Mouse (Mus musculus) liver, embryonic 13.5 days (tissue): Measurements from ENCODE around the gene 2210011C24Rik. TPM values are rescaled to one million over a fixed set of nuclear protein-coding genes. Genes with fewer than 3 reads are reported as not detected.

Experiments used
- ATAC-seq: fragments of 200-750 bp; cut with Nextera tagmentation; 2 replicates; pipeline ENCODE4 v1.8.0; 2017; ENCODE audit warnings: low read depth, mild to moderate bottlenecking, moderate number of reproducible peaks, moderate library complexity
- DNase-seq: peaks from one replicate; pipeline ENCODE4 v3.0.0; 2022
- H3K27ac ChIP-seq: fragments of 300-500 bp; sonication (generic); 2 replicates; pipeline ENCODE4 v1.5.1; 2015; ENCODE audit warnings: moderate library complexity, mild to moderate bottlenecking, inconsistent platforms
- H3K27me3 ChIP-seq: fragments of 300-500 bp; sonication (generic); 2 replicates; pipeline ENCODE4 v1.6.1; 2015; ENCODE audit warnings: mild to moderate bottlenecking, inconsistent platforms
- H3K36me3 ChIP-seq: fragments of 300-500 bp; sonication (generic); 2 replicates; pipeline ENCODE4 v1.6.1; 2015; ENCODE audit warnings: mild to moderate bottlenecking, inconsistent platforms
- H3K4me1 ChIP-seq: fragments of 300-500 bp; sonication (generic); replicated peaks from 2 replicates; pipeline ENCODE4 v1.6.1; 2015; ENCODE audit warnings: inconsistent platforms
- H3K4me2 ChIP-seq: fragments of 300-500 bp; sonication (generic); 2 replicates; pipeline ENCODE4 v1.6.1; 2015; ENCODE audit warnings: inconsistent platforms, mild to moderate bottlenecking, moderate library complexity
- H3K4me3 ChIP-seq: fragments of 300-500 bp; sonication (generic); replicated peaks from 2 replicates; pipeline ENCODE4 v1.5.1; 2015; ENCODE audit warnings: mild to moderate bottlenecking, inconsistent platforms
- H3K9ac ChIP-seq: fragments of 300-500 bp; sonication (generic); 2 replicates; pipeline ENCODE4 v1.6.1; 2015; ENCODE audit warnings: mild to moderate bottlenecking, inconsistent platforms
- H3K9me3 ChIP-seq: fragments of 300-500 bp; sonication (generic); replicated peaks from 2 replicates; pipeline ENCODE4 v1.6.1; 2016; ENCODE audit warnings: inconsistent platforms
- WGBS: fragments of 180-500 bp; shearing (Covaris S2); methylation state at CpG from one replicate; pipeline ENCODE4 v1.1.7; 2015; ENCODE audit not compliant: insufficient replicate concordance; 5-methylcytosine and 5-hydroxymethylcytosine counted together
- polyA plus RNA-seq: library from polyadenylated mRNA; unstranded; fragments of >200 nt; fragmentation: Nextera tagmentation; extraction: Ambion mirVana; gene quantifications from 2 replicates; pipeline ENCODE4 v1.2.1, GENCODE M21; 2015

Gene 2210011C24Rik
- polyA plus RNA-seq, 1 experiment from 2014 or later, result not detected

DNA sequence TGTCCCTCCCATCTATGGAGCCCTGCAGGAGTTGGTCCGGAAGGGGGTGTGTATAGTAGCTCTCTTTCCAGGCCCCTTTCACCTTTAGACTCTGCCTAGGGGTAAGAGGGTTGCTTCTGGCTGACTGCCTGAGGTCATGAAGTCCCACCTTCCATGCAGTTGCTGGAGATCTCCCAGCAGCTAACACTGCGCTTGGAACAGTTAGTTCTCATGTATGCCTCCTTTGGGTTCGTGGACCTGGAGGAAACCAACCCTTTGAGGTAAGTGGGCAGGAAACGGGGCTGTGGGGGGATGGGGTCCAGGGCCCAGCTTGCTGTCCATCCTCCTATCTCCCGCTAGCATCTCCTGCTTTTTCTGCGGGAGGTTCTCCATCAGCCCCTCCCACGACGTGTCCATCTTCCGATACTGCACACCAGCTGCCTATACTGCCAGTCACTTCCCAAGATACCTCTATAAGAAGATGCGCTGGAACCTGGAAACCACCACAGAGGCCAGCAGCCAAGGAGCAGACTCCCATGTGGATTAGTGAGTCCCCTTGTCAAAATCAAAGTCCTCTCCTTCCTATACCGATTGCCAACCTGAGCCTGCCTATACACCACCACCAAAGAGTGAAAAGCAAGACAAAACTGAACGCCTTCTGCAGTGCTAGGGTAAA, 8.9 kb downstream of the 2210011C24Rik start:
- ATAC-seq, result no peak

DNA sequence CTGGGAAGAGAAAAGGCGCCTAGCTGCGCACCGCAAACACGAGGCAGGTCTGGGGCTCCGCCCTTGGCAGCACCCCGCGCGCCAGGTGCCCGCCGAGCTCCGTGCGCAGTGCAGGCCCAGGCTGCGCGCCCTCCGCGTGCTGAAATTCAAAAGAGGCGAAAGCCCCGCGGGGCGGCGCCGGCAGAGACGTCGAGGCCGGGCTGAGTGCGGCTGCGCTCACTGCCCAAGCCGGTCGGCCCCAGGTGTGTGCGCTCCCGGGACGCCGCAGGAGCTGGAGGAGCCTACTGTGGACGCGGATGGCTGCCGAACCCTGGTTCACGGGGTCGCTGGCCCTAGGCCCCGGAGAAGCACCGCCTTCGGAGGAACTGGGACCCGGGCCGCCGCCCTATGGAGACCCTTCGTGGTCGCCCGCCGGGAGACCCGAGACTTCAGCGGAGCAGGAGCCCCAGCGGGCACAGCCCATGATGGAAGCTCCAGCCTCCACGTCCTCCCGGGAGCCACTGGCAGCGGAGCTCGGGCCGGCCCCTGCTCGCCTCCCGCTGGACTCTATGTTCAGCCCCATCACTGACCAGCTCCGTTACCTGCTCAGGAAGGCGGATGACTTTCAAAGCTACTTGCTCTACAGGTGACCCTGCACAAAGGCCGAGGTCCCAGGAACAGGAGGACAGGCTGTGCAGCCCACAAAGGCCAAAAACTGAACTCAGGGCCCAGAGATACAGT, 10.5 kb downstream of the 2210011C24Rik start, which contains the start of gene 1700067K01Rik:
Gene 1700067K01Rik (plus strand): TSS at position 222 of the 720 bp plus-strand sequence.
- Histone ChIP-seq H3K4me1 (peaks cover 63% of the 10 kb centered on the region), H3K36me3 (peaks cover 46% of the 10 kb centered on the region), H3K27me3 (no peaks in the 10 kb centered on the region), H3K4me3 (no peak within 1 kb of the TSS), H3K9ac (no peak within 1 kb of the TSS), H3K4me2 (peak within 1 kb of the TSS; percentile 10; the same call in 1 of the 2 replicates), H3K9me3 (no peaks in the 10 kb centered on the region), H3K27ac (no peak within 1 kb of the TSS)
- no peak for ATAC-seq
- 80% methylated on average over 61 of the region's 61 CpGs for WGBS
- no peak for DNase-seq

More for the DNA sequence above, 8.9 kb downstream of the 2210011C24Rik start:
- peaks cover 61% of the 10 kb centered on the region for H3K4me1 ChIP-seq
- H3K9me3 ChIP-seq, result no peaks in the 10 kb centered on the region
- H3K36me3 ChIP-seq, result peaks cover 46% of the 10 kb centered on the region
- WGBS, result 68% methylated on average over 12 of the region's 12 CpGs
- H3K9ac ChIP-seq, result no peak overlapping the region
- no peak overlapping the region for H3K4me2 ChIP-seq
- H3K4me3 ChIP-seq, result no peak overlapping the region
- DNase-seq, result no peak
- no peak overlapping the region for H3K27ac ChIP-seq
- H3K27me3 ChIP-seq, result no peaks in the 10 kb centered on the region

DNA sequence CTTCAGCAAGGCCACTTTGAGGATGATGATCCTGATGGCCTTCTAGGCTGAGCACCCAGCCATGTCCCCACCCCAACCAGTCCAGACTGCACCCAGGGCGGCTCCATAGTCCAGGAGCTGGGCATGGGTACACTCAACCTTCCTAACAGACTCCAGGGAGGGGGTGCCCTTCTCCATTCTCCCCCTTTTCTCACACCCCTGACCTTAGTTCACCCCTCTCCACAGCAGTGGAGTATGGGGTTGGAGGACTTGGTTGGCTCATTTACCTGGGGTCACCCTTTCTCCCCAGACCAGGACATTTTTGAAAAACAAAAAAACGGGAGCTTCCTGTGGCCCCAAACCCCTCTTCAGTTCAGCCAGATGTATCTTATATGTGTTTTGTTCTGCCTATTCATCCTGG, 12.1 kb downstream of the 2210011C24Rik start:
- peaks cover 46% of the 10 kb centered on the region for H3K36me3 ChIP-seq
- H3K27ac ChIP-seq, result no peak overlapping the region
- DNase-seq (no peak), ATAC-seq (no peak)
- peaks cover 67% of the 10 kb centered on the region for H3K4me1 ChIP-seq
- WGBS, result 88% methylated on average over 2 of the region's 2 CpGs
- no peak overlapping the region; the same call in 1 of the 2 replicates for H3K9ac ChIP-seq
- H3K27me3 ChIP-seq, result no peaks in the 10 kb centered on the region
- peak overlapping the region; percentile 97 for H3K4me2 ChIP-seq
- H3K4me3 ChIP-seq, result peak overlapping the region; percentile 88
- no peaks in the 10 kb centered on the region for H3K9me3 ChIP-seq

DNA sequence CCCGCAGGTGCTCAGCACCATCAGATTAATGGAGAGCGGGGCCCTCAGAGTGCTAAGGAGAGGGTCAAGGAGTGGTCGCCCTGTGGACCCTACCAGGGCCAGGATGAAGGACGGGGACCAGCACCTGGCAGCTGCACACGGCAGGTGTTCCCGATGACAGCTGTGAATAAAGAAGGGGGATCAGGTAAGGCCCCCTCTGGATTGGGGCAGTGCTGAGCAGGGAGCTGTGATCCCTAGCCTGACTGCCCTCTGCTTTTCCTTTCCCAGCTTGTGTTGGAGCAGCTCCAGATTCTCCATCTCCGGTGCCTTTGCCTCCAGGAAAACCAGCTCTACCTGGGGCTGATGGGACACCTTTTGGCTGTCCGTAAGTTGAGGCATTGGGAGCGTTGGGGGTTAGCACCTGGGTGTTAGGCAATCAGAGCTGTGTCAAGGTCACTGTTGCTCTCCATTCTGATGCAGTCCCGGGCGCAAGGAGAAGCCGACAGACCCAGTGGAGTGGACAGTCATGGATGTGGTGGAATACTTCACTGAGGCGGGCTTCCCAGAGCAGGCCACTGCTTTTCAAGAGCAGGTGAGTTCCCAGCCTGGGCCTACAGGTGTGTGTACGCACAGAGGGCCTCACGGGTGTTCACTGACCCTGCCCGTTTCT, 12.8 kb downstream of the 2210011C24Rik start:
- peak overlapping the region; percentile 88 for H3K9ac ChIP-seq
- peak overlapping the region; percentile 88 for H3K4me3 ChIP-seq
- no peaks in the 10 kb centered on the region for H3K27me3 ChIP-seq
- peaks cover 51% of the 10 kb centered on the region for H3K36me3 ChIP-seq
- H3K4me1 ChIP-seq, result peaks cover 69% of the 10 kb centered on the region
- DNase-seq (no peak), ATAC-seq (no peak)
- WGBS, result 73% methylated on average over 16 of the region's 16 CpGs
- H3K27ac ChIP-seq, result peak overlapping the region; percentile 85; the same call in 1 of the 2 replicates
- H3K4me2 ChIP-seq, result peak overlapping the region; percentile 97
- no peaks in the 10 kb centered on the region for H3K9me3 ChIP-seq

DNA sequence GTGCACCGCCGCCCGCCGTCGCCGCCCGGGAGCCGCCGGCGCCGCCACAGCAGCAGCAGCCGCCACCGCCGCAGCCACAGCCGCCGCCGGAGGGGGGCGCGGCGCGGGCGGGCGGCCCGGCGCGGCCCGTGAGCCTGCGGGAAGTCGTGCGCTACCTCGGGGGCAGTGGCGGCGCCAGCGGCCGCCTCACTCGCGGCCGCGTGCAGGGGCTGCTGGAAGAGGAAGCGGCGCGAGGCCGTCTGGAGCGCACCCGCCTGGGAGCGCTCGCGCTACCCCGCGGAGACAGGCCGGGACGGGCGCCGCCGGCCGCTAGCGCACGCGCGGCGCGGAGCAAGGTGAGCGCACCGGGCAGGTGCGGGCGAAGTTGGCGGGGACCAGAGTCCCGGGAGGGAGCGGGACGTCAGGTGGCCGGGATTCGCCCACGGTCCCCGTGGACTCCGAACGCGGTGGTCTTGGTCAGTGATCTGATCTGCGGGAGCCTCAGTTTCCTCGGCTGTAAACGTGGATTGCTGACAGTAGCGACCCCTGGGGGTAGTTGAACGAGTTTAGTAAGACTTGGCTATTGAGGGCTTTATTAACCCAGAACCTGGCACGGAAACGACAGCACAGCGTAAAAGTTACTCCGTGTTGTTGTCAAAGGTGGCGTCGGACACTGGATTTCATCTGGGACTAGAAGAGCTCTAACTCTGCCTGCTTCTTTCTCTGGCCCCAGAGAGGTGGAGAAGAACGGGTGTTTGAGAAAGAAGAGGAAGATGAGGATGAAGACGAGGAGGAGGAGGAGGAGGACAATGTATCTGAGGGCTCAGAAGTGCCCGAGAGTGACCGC, 13.5 kb downstream of the 2210011C24Rik start:
- peak overlapping the region; percentile 97 for H3K4me2 ChIP-seq
- peak overlapping the region; percentile 88 for H3K9ac ChIP-seq
- H3K4me3 ChIP-seq, result peak overlapping the region; percentile 88
- no peak for ATAC-seq
- peaks cover 53% of the 10 kb centered on the region for H3K36me3 ChIP-seq
- peak overlapping the region; percentile 85 for H3K27ac ChIP-seq
- peak; percentile 48 for DNase-seq
- H3K9me3 ChIP-seq, result no peaks in the 10 kb centered on the region
- H3K4me1 ChIP-seq, result peaks cover 68% of the 10 kb centered on the region
- WGBS, result 3% methylated on average over 78 of the region's 92 CpGs
- no peaks in the 10 kb centered on the region for H3K27me3 ChIP-seq

DNA sequence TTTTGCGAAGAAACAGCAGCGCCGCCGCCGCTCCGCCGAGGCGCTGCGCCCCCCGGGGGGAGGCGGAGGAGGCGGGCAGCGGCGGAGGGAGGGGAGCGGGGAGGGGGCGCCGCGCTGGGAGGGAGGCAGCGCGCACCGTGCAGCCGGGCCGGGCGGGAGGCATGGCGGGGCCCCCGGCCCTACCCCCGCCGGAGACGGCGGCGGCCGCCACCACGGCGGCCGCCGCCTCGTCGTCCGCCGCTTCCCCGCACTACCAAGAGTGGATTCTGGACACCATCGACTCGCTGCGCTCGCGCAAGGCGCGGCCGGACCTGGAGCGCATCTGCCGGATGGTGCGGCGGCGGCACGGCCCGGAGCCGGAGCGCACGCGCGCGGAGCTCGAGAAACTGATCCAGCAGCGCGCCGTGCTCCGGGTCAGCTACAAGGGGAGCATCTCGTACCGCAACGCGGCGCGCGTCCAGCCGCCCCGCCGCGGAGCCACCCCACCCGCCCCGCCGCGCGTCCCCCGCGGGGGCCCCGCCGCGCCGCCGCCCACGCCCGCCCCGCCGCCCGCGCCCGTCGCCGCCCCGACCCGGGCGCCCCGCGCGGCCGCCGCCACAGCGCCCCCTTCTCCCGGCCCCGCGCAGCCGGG, 14.3 kb downstream of the 2210011C24Rik start, which contains the start of gene Samd1:
Gene Samd1 (plus strand): TSS at position 162 of the 631 bp plus-strand sequence.
- H3K4me1 ChIP-seq, result peaks cover 69% of the 10 kb centered on the region
- DNase-seq (peak; percentile 38), ATAC-seq (no peak)
- no peaks in the 10 kb centered on the region for H3K9me3 ChIP-seq
- H3K27me3 ChIP-seq, result no peaks in the 10 kb centered on the region
- peak within 1 kb of the TSS; percentile 92 for H3K27ac ChIP-seq
- peaks cover 48% of the 10 kb centered on the region for H3K36me3 ChIP-seq
- peak within 1 kb of the TSS; percentile 88 for H3K4me3 ChIP-seq
- peak within 1 kb of the TSS; percentile 97 for H3K4me2 ChIP-seq
- peak within 1 kb of the TSS; percentile 91 for H3K9ac ChIP-seq
- under 1% methylated on average over 55 of the region's 112 CpGs for WGBS

DNA sequence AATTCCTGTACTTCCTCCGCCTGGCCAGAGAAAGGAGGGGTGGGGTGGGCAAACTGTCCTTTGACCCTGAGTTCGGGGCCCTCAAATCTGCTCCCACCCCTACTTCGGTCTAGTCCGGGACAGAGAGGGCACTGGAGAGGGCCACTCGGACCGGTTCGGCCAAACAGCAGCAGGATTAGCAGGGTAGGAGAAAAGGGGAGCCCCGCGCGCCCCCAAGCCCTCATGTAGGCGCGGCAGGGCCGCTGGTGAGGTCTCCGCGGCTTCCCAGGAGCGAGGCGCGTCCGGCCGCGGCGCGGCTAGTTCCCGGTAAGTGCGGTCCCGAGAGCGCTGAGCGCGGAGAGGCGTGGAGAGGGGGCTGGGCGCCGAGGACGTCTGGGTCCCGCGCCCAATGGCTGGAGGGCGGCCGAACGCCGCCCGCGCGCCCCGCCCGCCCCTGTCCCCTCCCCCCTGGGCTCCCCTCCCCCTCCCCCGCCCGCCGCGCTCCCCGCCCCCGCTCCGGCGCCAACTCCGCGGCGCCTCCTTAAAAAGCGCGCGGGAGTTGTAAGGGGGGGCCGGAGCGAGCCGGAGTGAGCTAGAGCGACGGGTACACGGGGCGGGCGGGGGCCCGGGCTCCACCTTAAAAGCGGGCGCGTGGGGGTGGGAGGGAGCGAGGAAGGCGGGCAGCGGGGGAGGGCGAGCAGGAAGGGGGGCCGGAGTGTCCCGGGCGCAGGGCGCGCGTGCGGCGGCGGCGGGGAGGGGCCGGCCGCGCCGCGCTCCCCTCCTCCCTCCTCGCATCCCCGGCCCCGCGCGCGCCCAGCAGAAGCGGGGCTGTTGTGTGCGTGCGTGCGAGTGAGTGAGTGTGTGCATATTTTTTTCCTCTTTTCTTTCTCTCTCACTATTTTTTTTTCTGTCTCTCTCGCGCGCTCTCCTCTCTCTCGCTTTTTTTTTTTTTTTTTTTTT, 15.1 kb downstream of the 2210011C24Rik start:
- Histone ChIP-seq H3K36me3 (peaks cover 43% of the 10 kb centered on the region), H3K9me3 (no peaks in the 10 kb centered on the region), H3K4me3 (peak overlapping the region; percentile 88), H3K9ac (peak overlapping the region; percentile 91), H3K27ac (peak overlapping the region; percentile 92), H3K27me3 (no peaks in the 10 kb centered on the region), H3K4me1 (peaks cover 69% of the 10 kb centered on the region), H3K4me2 (peak overlapping the region; percentile 97)
- WGBS, result under 1% methylated on average over 75 of the region's 103 CpGs
- DNase-seq, result peak; percentile 80
- peak; percentile 85 for ATAC-seq

DNA sequence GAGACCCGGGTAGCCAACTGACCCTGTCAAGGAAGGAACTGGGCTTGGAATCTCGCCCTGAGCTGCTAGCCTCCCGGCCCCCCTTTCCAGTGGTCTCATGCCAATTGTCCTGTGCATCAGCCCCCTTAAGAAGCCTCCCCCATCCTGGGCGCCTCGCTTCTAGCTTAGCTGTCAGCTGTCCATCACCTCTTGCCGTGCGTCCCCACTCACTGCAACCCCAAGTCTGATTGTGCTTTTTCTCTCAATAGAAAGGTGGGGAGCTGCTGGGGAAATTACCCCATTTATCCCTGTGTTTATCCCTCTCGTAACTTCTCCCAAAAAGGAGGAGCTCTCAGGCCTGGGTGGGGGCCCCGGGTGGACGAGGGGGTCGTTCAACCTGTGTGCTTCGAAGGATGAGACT, 16.0 kb downstream of the 2210011C24Rik start:
- Histone ChIP-seq H3K36me3 (peaks cover 43% of the 10 kb centered on the region), H3K9ac (peak overlapping the region; percentile 91), H3K27ac (peak overlapping the region; percentile 92), H3K9me3 (no peaks in the 10 kb centered on the region), H3K4me2 (peak overlapping the region; percentile 97), H3K27me3 (no peaks in the 10 kb centered on the region), H3K4me3 (peak overlapping the region; percentile 88), H3K4me1 (peaks cover 69% of the 10 kb centered on the region)
- 38% methylated on average over 12 of the region's 12 CpGs for WGBS
- ATAC-seq, result no peak
- DNase-seq, result no peak

DNA sequence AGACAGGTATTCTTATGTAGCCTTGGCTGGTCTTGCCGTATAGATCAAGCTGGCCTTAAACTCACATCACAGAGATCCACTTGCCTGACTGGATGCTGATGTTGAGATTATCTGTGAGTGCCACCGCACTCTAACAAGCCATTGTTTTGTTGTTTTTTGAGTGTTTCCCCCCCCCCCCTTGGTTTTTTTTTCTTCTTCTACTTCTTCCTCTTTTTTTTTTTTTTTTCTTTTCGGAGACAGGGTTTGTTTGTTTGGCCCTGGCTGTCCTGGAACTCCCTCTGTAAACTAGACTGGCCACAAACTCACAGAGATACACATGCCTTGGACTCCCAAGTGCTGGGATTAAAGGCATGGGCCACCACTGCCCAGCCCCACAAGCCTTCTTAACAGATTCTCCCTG, 17.9 kb downstream of the 2210011C24Rik start:
- Histone ChIP-seq H3K27me3 (no peaks in the 10 kb centered on the region), H3K9me3 (no peaks in the 10 kb centered on the region), H3K4me3 (no peak overlapping the region), H3K4me2 (no peak overlapping the region), H3K27ac (peak overlapping the region; percentile 25; the same call in 1 of the 2 replicates), H3K9ac (no peak overlapping the region), H3K4me1 (peaks cover 62% of the 10 kb centered on the region), H3K36me3 (peaks cover 39% of the 10 kb centered on the region)
- ATAC-seq (no peak), DNase-seq (no peak)
- 32% methylated on average over 3 of the region's 3 CpGs for WGBS
